Mouse (Mus musculus) embryonic facial prominence, embryonic 11.5 days (tissue): ENCODE measurements around the gene Map2k4. TPM values are rescaled to one million over a fixed set of nuclear protein-coding genes. Genes with fewer than 3 reads are reported as not detected.

Source experiments
- ATAC-seq: fragments of 200-750 bp; cut with Nextera tagmentation; replicated peaks from 2 replicates; pipeline ENCODE4 v1.8.0; 2017; ENCODE audit warnings: low read depth; ENCODE audit not compliant: insufficient number of reproducible peaks, low FRiP score, low TSS enrichment
- DNase-seq: peaks from one replicate; pipeline ENCODE4 v3.0.0-alpha.2; 2015; ENCODE audit warnings: low spot score
- H3K27ac ChIP-seq: fragments of 300-500 bp; sonication (generic); replicated peaks from 2 replicates; pipeline ENCODE4 v1.5.1; 2014; ENCODE audit warnings: mild to moderate bottlenecking, low read depth, low read length, control low read depth
- H3K27me3 ChIP-seq: fragments of 300-500 bp; sonication (generic); 2 replicates; pipeline ENCODE4 v1.6.1; 2014; ENCODE audit warnings: mild to moderate bottlenecking, low read length, moderate library complexity, mixed read lengths; ENCODE audit not compliant: control insufficient read depth, insufficient read depth
- H3K36me3 ChIP-seq: fragments of 300-500 bp; sonication (generic); replicated peaks from 2 replicates; pipeline ENCODE4 v1.6.1; 2014; ENCODE audit warnings: low read depth, mild to moderate bottlenecking, low read length, moderate library complexity, mixed read lengths; ENCODE audit not compliant: control insufficient read depth, insufficient read depth
- H3K4me1 ChIP-seq: fragments of 300-500 bp; sonication (generic); 2 replicates; pipeline ENCODE4 v1.6.1; 2014; ENCODE audit warnings: low read length, mixed read lengths; ENCODE audit not compliant: control insufficient read depth, insufficient read depth
- H3K4me2 ChIP-seq: fragments of 300-500 bp; sonication (generic); 2 replicates; pipeline ENCODE4 v1.6.1; 2014; ENCODE audit warnings: low read depth, mild to moderate bottlenecking, control low read depth, low read length, moderate library complexity
- H3K4me3 ChIP-seq: fragments of 300-500 bp; sonication (generic); 2 replicates; pipeline ENCODE4 v1.5.1; 2014; ENCODE audit warnings: low read depth, low read length, control low read depth
- H3K9ac ChIP-seq: fragments of 300-500 bp; sonication (generic); replicated peaks from 2 replicates; pipeline ENCODE4 v1.6.1; 2014; ENCODE audit warnings: mild to moderate bottlenecking, control low read depth, low read length
- H3K9me3 ChIP-seq: fragments of 300-500 bp; sonication (generic); replicated peaks from 2 replicates; pipeline ENCODE4 v1.6.1; 2016; ENCODE audit warnings: mild to moderate bottlenecking, low read length, inconsistent platforms, mixed read lengths; ENCODE audit not compliant: control insufficient read depth
- WGBS: fragments of 180-500 bp; shearing (Covaris S2); extraction: QIAGEN DNeasy Blood & Tissue Kit; methylation state at CpG from one replicate; pipeline ENCODE4 v1.1.7; 2014; 5-methylcytosine and 5-hydroxymethylcytosine counted together
- polyA plus RNA-seq: library from polyadenylated mRNA; unstranded; fragments of >200 nt; fragmentation: Nextera tagmentation; extraction: Ambion mirVana; gene quantifications from 2 replicates; pipeline ENCODE4 v1.2.1, GENCODE M21; 2014

Gene Map2k4
- polyA plus RNA-seq, 1 experiment from 2014 or later = 96.1 TPM

- Histone ChIP-seq H3K9ac (no peak overlapping the region), H3K36me3 (no peaks in the 10 kb centered on the region), H3K9me3 (no peaks in the 10 kb centered on the region), H3K27me3 (no peaks in the 10 kb centered on the region), H3K4me1 (no peaks in the 10 kb centered on the region), H3K4me3 (no peak overlapping the region), H3K27ac (no peak overlapping the region), H3K4me2 (no peak overlapping the region)
- ATAC-seq (no peak), DNase-seq (no peak)
These were observed 40.7 kb downstream of the Map2k4 start for GRCm38 (mm10) chr11:65747433-65747832.

- Histone ChIP-seq H3K4me1 (no peaks in the 10 kb centered on the region), H3K27me3 (no peaks in the 10 kb centered on the region), H3K9me3 (no peaks in the 10 kb centered on the region), H3K27ac (no peak overlapping the region), H3K9ac (no peak overlapping the region), H3K4me3 (no peak overlapping the region), H3K36me3 (no peaks in the 10 kb centered on the region), H3K4me2 (no peak overlapping the region)
- 83% methylated on average over 8 of the region's 8 CpGs for WGBS
- DNase-seq = peak; percentile 6
- no peak for ATAC-seq
These were observed 42.3 kb downstream of the Map2k4 start for GRCm38 (mm10) chr11:65745707-65746333.

DNA sequence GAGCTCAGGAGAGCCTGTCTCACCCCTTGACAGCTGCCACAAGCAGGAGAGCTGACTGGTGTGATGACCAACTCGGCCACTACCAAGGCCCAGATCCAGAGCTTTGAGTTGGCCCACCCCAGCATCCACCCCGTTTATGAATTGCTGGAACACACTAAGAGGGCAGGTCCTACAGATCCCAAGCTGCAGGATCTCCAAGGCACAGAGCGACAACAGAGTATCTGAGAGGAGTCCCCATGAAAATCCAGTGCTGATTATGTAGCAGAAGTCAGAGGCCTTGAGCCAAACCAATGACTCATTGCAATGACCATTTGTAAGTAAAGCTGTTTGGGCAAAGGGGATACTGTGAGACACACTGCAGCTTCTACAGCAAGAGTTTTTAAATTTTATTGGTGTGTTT is 44.2 kb downstream of the Map2k4 start:
- 88% methylated on average over 3 of the region's 3 CpGs for WGBS
- ATAC-seq (no peak), DNase-seq (no peak)
- H3K27me3 ChIP-seq = no peaks in the 10 kb centered on the region
- H3K9me3 ChIP-seq = no peaks in the 10 kb centered on the region
- no peaks in the 10 kb centered on the region for H3K36me3 ChIP-seq
- H3K4me2 ChIP-seq = no peak overlapping the region
- H3K4me1 ChIP-seq = no peaks in the 10 kb centered on the region
- H3K9ac ChIP-seq = no peak overlapping the region
- H3K27ac ChIP-seq = no peak overlapping the region
- no peak overlapping the region for H3K4me3 ChIP-seq

DNA sequence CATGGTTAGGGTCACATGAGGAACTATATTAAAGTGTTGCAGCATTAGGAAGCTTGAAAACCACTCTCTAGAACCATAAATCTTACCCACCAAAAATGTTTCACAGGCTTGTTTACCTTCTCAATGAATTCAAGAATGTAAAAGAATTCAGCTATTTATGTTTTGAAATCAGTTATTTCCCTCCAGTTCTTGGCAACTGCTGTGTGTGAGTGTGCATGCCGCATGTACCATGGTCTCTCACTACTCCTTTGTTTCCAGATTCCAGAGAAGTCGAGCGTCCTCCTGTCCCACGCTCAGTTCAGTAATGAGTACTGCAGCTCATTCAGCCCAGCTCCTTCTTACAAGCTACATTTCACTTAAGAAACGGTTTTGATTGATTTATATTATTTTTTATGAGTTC is 47.3 kb downstream of the Map2k4 start:
- no peaks in the 10 kb centered on the region for H3K9me3 ChIP-seq
- no peak overlapping the region for H3K9ac ChIP-seq
- H3K4me3 ChIP-seq = no peak overlapping the region
- H3K27me3 ChIP-seq = no peaks in the 10 kb centered on the region
- DNase-seq (no peak), ATAC-seq (no peak)
- no peak overlapping the region for H3K4me2 ChIP-seq
- no peak overlapping the region for H3K27ac ChIP-seq
- H3K4me1 ChIP-seq = no peaks in the 10 kb centered on the region
- H3K36me3 ChIP-seq = no peaks in the 10 kb centered on the region
- WGBS = 88% methylated on average over 5 of the region's 5 CpGs

DNA sequence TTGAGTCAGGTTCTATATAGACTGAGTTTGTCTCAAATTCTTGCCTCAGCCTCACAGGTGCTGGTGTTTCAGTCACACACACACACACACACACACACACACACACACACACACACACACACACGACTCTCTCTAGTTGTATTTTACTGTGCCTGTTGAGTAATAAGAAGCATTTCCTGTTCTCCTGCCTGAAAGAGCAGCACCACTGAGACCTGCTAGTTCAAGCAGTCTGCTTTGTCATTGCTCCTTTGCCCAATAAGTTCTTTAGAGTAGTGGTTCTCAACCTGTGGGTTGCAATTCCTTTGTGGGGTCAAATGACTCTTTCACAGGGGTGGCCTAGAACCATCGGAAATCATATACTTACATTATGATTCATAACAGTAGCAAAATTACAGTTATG is 47.7 kb downstream of the Map2k4 start:
- DNase-seq = no peak

DNA sequence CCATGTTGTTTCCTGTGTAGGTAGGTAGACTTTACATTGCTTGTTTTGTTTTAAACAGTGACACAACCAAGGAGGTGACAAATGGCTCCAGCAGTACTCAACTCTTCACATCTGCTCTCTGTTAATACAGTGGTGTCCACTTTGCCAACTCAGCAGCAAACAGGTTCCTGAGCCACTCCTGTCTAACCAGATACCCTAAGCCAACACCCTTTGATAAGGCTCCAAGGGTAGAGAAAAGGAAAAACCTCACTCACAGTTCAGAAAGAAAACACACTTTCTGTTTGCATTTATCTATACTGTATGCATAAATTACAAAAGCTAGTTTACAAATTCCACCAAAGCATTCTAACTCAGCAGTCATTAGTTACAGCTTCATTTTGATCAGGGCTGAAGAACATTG is 48.2 kb downstream of the Map2k4 start:
- Histone ChIP-seq H3K4me3 (no peak overlapping the region), H3K27ac (no peak overlapping the region), H3K4me1 (no peaks in the 10 kb centered on the region), H3K9me3 (no peaks in the 10 kb centered on the region), H3K36me3 (no peaks in the 10 kb centered on the region), H3K9ac (no peak overlapping the region), H3K27me3 (no peaks in the 10 kb centered on the region), H3K4me2 (no peak overlapping the region)
- ATAC-seq (no peak), DNase-seq (no peak)

More for the DNA sequence above, 47.7 kb downstream of the Map2k4 start:
- Histone ChIP-seq H3K4me1 (no peaks in the 10 kb centered on the region), H3K27me3 (no peaks in the 10 kb centered on the region), H3K4me2 (no peak overlapping the region), H3K9ac (no peak overlapping the region), H3K27ac (no peak overlapping the region), H3K4me3 (no peak overlapping the region), H3K36me3 (no peaks in the 10 kb centered on the region), H3K9me3 (no peaks in the 10 kb centered on the region)
- ATAC-seq = no peak
- WGBS = 86% methylated on average over 2 of the region's 2 CpGs

- H3K4me1 ChIP-seq = no peaks in the 10 kb centered on the region
- WGBS = 82% methylated on average over 7 of the region's 7 CpGs
- no peaks in the 10 kb centered on the region for H3K36me3 ChIP-seq
- H3K27ac ChIP-seq = no peak overlapping the region
- H3K27me3 ChIP-seq = no peaks in the 10 kb centered on the region
- ATAC-seq (no peak), DNase-seq (no peak)
- no peak overlapping the region for H3K9ac ChIP-seq
- H3K4me3 ChIP-seq = no peak overlapping the region
- no peak overlapping the region for H3K4me2 ChIP-seq
- no peaks in the 10 kb centered on the region for H3K9me3 ChIP-seq
These were observed 53.4 kb downstream of the Map2k4 start for GRCm38 (mm10) chr11:65734656-65735055.

DNA sequence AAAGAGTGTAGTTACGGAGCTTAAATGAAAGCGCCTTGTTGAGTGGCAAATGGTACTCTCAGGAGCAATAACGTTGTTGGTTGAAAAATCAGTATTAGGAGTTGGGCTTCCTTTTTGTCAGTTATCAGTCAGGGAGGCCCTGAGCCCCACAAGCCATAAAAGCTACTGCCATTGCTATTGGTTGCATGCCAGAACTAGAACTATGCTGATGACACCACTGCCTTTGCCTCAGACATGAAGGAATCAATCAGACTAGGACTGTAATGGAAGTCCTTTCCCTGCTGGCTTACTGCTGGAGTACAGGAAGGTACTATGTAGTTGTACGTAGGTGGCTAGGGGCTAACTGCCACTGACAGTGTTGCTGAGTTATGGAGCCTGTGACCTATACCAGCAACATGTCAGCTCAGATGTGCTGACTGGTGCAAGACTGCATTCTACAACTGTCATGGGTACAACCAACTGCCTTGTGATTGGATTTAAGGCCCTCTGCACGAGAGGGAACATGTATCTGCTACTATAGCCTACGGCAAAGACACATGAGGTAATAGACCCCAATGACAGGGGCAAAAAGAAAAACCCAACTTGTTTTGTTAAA is 58.4 kb downstream of the Map2k4 start:
- Histone ChIP-seq H3K36me3 (no peaks in the 10 kb centered on the region; the same call in 1 of the 2 replicates), H3K27ac (no peak overlapping the region), H3K4me1 (no peaks in the 10 kb centered on the region), H3K4me3 (no peak overlapping the region), H3K9ac (no peak overlapping the region), H3K9me3 (no peaks in the 10 kb centered on the region), H3K4me2 (no peak overlapping the region), H3K27me3 (no peaks in the 10 kb centered on the region)
- DNase-seq (no peak), ATAC-seq (no peak)
- 95% methylated on average over 6 of the region's 6 CpGs for WGBS
